Mouse (Mus musculus): ENCODE measurements around the gene Cd274. TPM values are rescaled to one million over a fixed set of nuclear protein-coding genes. Genes with fewer than 3 reads are reported as not detected.

Gene Cd274
- 10 to 100 TPM; 34.8 to 58.6 (median 47.4) TPM for polyA plus RNA-seq (2017; shearing (Covaris generic))

DNA sequence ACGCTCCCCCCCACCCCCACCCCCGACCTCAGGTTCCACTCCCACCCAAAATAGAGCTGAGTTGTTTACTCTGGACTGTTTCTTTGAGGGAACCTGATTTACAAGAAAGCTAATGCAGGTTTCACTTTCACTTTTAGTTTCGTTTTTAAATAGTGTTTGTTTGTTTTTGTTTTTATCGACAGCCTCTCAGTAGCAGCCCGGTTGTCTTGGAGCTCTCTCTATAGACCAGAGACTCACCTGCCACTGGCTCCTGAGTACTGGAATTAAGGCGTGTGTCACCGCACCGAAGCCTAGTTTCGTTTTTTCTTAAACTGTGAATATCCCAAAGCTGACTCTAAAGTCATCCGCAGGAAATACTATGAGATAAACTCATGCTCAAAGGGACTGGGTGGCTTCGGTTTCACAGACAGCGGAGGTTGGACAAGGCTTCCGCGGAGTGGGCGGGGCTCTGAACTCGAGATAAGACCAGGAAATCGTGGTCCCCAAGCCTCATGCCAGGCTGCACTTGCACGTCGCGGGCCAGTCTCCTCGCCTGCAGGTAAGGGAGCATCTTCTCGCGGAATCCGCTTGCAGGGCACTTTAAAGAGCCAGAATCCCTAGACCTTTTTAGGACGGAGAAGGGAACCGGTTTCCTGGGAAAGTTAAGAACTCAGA is at the start of gene Cd274, which contains the start of gene Plgrkt:
Cd274 (plus strand) TSS at position 487 of the 654 bp plus-strand sequence.
Plgrkt (minus strand) TSS at position 422 of the 654 bp plus-strand sequence.
- peak; percentile 83 for ATAC-seq

GRCm38 (mm10) chr19:29323416-29324049 is 43.7 kb upstream of the Cd274 start:
- ATAC-seq, result peak; percentile 81

DNA sequence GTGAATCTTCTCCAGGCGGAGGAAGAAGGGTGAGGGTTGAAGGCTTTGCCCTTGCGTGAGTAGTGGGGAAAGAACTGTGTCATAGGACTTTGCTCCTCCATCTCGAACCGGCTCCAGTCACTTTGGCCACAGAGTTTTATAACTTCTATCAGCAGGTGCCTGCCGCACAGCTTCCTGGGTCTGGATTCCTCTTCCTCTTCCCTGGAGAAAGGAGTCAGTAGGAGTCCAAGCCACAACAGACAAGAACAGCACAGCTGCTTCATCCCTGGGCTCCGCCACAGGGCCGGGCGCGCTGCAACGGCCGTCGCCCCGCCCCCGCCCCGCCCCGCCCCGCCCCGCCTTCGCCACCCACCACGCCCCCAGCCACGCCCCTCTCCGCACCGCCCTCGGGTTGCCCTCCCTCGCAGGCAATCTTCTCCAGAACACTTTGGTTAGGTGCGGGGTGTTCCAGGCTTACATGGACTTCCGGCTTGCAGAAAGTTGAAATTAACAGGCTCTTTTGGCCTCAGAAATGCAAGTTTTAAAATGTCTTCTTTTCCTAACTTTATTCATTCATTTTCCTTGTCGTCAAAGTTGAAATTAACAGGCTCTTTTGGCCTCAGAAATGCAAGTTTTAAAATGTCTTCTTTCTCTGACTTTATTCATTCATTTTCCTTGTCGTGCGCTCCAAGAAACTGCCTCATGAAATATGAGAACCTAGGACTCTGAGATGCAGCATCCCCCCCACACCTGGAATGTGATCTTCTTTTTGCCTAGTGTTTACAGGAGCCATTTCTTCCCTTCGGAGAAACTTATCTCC is 42.0 kb upstream of the Cd274 start, which contains the start of gene Insl6:
Insl6 (minus strand) TSS at position 304 of the 799 bp plus-strand sequence.
- peak; percentile 56 for ATAC-seq

DNA sequence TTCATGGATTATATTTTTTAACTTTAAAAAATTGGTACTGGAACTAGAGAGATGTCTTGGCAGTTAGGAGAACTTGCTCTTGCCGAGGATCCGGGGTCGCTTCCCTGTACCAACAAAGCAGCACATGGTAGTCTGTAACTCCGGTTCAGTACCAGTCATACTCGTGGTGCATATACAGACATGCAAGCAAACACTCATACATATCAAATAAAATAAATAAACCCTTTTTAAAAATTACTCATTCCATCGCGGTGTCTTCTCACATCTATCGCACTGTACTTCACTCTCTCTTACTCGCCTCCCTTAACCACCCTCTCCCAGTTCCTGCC is 41.4 kb upstream of the Cd274 start:
- ATAC-seq, result no peak

DNA sequence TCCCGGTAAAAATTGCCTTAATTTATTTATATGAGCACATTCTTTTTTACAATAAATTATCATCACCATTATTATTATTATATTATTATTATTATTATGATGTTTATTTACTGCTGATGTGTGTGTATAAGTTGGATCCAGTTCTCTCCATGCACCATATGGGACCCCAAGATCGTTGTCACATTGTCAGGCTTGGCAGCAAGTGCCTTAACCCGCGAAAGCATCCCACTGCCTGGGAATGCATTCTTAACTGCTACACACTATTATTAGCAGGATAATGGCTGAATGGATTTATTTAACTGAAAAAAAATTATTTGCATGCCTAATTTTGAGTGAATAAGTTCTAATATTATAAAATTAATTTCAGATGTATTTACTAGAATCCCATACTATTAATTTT is 40.9 kb upstream of the Cd274 start:
- no peak for ATAC-seq

DNA sequence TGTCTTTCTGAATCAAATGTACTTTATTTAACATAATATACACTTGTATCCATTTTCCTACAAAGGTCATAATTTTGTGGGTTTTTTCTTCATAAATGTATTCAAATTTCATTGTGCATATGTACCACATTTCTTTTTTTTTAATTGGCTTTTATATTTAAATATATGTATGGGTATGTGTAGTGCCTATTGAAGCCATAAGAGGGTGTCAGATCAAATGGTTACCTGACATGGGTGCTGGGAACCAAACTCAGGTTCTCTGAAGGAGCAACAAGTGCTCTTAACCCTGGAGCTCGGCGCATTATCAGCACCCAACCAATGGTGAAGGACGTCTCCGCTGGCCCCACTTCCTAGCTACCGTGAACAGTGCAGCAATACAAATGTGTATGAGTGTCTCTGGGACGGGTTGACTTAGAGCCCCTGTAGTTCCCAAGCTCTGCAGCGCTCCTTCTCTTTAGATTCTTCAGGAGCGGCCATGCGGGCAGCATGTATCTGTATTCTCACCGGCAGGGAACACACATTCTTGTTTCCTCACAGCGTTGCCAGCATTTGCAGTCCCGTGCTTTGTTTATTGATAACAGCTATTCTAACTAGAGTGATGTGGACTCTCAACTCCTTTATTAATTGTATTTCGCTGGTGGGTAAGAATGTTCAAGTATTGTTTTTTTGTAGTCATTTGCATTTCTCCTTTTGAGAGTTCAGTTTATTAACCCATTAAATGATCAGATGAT is 40.3 kb upstream of the Cd274 start:
- no peak for ATAC-seq

- ATAC-seq, result no peak
These were observed 33.0 kb upstream of the Cd274 start, which contains the start of gene Rln1 for GRCm38 (mm10) chr19:29334068-29334745. Rln1 (minus strand) TSS chr19:29334670.

DNA sequence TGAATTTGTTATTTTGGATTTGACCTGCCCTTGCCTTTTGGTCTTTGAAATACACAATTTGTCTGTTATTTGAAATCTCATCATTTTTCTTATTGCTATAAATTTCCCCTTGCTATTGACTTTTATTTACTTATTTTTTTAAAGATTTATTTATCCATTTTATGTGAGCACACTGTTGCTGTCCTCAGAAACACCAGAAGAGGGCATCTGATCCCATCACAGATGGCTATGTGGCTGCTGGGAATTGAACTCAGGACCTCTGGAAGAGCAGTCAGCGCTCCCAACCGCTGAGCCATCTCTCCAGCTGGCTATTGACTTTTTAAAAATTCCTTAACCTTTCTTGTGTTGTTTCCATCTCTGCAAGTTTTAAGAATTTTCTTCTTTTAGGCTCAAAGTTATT is 30.6 kb upstream of the Cd274 start:
- no peak for ATAC-seq

DNA sequence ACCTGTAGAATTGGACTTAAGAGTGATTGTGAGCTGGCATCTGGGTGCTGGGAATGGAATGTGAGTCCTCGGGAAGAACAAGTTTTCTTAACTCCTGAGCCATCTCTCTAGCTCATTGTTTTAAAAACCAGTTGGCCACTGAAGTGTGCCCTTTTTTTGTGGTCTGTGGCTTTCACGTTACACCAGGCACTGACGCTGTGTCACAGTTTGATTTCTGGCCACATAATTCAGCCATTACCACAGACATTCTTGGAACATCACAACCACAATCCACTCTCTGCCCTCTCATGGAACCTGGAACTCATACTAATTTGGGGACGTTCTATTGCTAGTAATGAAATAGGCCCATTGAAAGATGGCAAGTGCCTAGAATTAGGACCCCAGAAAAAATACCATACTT is 26.2 kb upstream of the Cd274 start:
- no peak for ATAC-seq

DNA sequence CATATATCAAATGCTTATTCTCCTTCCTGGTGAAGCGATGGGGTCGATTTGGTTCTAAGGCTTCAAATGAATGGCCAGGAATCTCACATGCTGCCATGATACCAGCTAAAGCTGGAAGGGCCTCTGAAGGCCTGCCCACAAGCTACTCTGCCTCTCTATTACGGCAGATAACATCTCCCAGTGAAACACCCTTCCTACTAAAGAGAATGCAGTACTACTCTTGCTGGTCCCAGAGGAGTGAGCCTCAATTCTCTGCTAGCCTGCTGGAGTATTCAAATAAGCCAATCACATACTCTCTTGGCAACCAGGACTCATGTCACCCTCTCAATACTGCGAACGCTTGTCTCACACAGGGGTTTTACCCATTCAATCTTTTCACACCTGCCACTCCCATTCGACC is 25.0 kb upstream of the Cd274 start:
- no peak for ATAC-seq

DNA sequence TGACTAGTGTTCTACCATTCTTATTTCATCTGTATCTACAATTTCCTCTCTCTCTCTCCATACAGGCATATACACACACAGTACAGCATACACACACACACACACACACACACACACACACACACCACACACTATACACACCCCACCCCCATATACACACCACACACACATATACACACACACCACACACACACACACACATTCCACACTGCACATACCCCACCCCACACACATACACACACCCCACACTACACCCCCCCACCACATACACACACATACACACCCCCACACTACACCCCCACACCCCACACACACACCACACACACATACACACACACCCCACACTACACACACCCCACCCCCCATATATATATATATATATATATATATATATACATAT is 22.4 kb upstream of the Cd274 start:
- ATAC-seq, result no peak

- ATAC-seq, result no peak
These were observed 21.6 kb upstream of the Cd274 start for GRCm38 (mm10) chr19:29345636-29346035.

- ATAC-seq, result no peak
These were observed 16.3 kb upstream of the Cd274 start for GRCm38 (mm10) chr19:29350991-29351390.

- ATAC-seq, result peak; percentile 89
These were observed 12.1 kb upstream of the Cd274 start for GRCm38 (mm10) chr19:29354895-29355877.

GRCm38 (mm10) chr19:29356281-29356680 is 11.0 kb upstream of the Cd274 start:
- no peak for ATAC-seq

- ATAC-seq, result no peak
These were observed 7.0 kb upstream of the Cd274 start for GRCm38 (mm10) chr19:29360251-29360650.

DNA sequence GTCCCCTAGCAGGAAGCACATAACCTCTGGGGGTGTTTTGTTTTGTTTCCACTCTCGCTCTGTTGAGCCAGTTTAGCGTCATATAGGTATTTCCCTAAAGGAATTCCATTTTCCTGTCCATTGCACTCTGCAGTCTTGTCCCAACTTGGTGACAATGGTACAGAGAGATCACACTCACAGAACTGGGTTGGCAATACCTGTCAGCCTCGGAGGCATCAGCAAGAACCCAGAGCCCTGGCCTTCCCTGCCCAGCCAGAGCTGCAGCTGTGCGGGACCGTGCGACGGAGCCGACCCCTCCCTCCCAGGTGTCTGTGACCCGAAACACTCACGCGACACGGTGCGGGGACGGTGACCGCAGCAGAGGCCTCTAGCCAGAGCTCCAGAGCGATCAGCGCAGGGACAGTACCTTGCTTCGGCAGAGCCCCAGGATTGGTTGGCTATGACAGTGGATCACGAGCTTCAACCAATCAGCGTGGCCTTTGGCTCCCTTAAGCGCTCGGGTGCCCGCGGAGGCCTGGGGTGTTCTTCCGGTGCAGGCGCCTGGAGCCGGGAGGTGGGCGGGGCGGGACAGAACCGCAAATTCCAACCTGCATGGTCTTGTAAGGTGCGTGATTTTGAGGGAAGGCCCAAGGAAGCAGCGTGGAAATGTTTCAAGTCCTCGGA is 5.7 kb upstream of the Cd274 start:
- peak; percentile 98 for ATAC-seq

DNA sequence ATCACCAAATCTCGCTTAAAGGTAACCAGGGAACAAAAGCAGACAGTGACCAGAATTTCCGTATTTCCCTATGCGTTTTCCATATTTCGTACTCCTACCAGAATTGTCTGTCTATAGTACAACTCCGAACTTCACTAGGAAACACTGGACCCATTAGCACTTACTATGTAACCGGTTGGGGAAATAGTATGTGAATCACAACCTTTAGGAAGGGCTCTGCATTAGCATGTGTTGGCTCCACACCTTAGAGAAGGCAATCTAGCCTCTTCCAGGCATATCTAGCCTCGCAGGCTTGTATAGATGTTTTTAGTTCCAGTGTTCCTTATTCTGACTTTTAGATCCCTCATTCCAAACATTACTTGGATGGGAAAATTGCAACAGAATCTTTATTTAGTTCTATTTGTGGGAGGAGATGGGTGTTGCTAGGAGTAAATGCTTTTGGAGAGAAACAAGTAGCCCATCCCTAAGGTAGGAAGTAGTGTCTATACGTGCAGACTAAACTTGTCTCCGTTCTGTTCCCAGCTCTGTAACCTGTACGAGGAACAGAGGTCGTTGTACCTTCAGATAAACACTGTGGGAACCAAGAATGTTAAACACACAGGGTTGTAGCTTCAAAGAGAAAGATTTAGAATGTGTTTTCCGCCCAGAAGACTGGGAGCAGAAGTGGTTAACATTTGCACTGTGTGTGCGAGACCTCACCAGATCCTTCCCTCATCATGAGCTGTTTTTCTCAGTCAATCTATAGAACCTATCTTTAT is 4.9 kb upstream of the Cd274 start:
- no peak for ATAC-seq

DNA sequence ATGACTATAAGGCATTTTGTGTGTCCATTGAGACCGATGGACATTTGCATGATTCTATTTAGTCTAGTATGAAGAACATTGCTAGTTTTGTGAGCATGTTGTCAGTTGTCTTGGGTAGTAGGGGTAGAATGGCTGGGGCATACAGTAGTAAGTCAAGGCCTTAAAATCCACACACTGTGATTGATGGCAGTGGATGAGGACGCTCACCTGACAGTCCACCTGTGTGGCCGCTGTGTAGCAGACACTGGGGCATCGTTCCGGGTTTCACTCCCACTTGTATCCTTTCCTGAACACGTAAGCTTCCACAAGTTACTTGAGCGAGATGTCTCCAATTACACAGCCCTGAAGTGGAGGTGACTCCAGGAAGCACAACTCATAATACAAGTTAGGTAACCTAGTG is 3.7 kb upstream of the Cd274 start:
- ATAC-seq, result no peak

DNA sequence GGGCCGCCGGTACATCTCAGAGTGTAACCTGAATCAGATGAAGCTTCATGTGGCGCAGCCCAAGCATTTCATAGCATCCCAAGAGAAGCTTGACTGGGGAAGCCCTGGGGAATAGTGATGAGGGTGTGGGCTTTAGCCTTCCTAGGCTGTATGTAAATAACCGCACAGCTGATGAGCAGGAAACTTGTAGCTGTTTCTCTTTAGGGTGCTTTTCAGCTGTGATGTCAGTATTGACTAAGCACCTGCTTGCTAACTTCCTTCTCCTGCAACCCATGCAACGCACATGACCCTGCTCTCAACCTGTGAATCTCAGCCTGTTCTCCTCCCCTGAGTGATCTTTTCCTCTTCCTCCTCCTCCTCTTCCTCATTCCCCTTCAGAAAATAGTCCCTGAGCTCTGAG is 3.2 kb upstream of the Cd274 start:
- no peak for ATAC-seq

Data from inflammation-experienced regulatory T-cells, adult 6 months (primary cell).